Mouse (Mus musculus) heart, postnatal 0 days (tissue): ENCODE data around the gene Tcf12.

Experiments
- CTCF ChIP-seq: IDR thresholded peaks from 2 replicates; pipeline ENCODE4 v1.5.1; 2016; ENCODE audit warnings: antibody characterized with exemption, control low read depth, low read depth
- EP300 ChIP-seq: IDR thresholded peaks from 2 replicates; pipeline ENCODE4 v1.6.1; 2016; ENCODE audit warnings: antibody characterized with exemption, low read depth

GRCm38 (mm10) chr9:71847921-71848320, 263.8 kb downstream of the Tcf12 start:
- no peak for TF ChIP-seq CTCF
- no peak for TF ChIP-seq EP300
